Mouse (Mus musculus): ENCODE results near the gene Gm14308. TPM values are rescaled to one million over a fixed set of nuclear protein-coding genes. Genes with fewer than 3 reads are reported as not detected.
"Not testable (repeated sequence)": the region's sequence is repeated elsewhere in the genome, so short reads cannot be mapped to it uniquely, and the experiment has no call there.

Gene Gm14308
- polyA plus RNA-seq (2014; fragmentation: Nextera tagmentation; extraction: Ambion mirVana), result 7.1 and 17.9 TPM in 2 replicates

DNA sequence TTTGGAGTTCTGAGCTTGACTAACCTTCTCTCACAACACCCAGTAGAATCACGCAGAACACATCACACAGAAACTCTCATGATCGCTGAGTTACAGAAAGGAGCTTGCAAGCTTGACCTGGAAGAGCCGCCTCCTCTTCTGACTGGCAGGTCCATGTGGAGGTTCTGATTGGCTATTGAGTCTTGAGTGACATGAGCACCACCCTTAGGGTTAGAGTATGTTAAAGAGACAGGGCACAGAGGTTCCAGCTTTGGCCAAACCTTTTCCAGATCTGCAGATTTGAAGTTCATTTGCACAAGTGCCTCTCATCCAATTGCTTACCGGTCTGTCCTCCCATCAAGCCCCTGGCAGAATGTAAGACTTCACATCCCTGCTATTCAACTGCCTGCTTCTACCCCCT is at the start of gene Gm14308:
Gene Gm14308 (minus strand): TSS at position 101 of the 400 bp plus-strand sequence.
- H3K27me3 ChIP-seq (ENCODE audit: control insufficient read depth, insufficient read depth, low read length); H3K36me3 ChIP-seq (ENCODE audit: control insufficient read depth, insufficient read depth, low read length); ATAC-seq (replicated peaks; ENCODE audit: low FRiP score); DNase-seq (ENCODE audit: low spot score); H3K27ac ChIP-seq (ENCODE audit: low read depth, low read length); H3K4me1 ChIP-seq (replicated peaks; ENCODE audit: control insufficient read depth, insufficient read depth, low read length); H3K4me2 ChIP-seq (ENCODE audit: low read depth, low read length, severe bottlenecking); H3K9ac ChIP-seq (ENCODE audit: low read length); H3K9me3 ChIP-seq (ENCODE audit: control insufficient read depth, low read length); H3K4me3 ChIP-seq (ENCODE audit: low read depth, low read length): not testable (repeated sequence)
- WGBS, result no CpG with 5 or more reads among the region's 4 CpGs

DNA sequence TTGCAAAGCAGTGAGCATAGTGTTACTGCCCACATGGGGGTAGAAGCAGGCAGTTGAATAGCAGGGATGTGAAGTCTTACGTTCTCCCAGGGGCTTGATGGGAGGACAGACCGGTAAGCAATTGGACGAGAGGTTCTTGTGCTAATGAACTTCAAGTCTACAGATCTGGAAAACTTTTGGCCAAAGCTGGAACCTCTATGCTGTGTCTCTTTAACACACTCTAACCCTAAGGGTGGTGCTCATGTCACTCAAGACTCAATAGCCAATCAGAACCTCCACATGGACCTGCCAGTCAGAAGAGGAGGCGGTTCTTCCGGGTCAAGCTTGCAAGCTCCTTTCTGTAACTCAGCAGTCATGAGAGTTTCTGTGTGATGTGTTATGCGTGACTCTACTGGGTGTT is 34.1 kb upstream of the Gm14308 start, which contains the start of gene Zfp973:
Gene Zfp973 (plus strand): TSS at position 301 of the 400 bp plus-strand sequence.
- not testable (repeated sequence) for H3K9me3 ChIP-seq (ENCODE audit: control insufficient read depth, low read length); H3K4me2 ChIP-seq (ENCODE audit: low read depth, low read length, severe bottlenecking); ATAC-seq (replicated peaks; ENCODE audit: low FRiP score); DNase-seq (ENCODE audit: low spot score); H3K36me3 ChIP-seq (ENCODE audit: control insufficient read depth, insufficient read depth, low read length); H3K4me1 ChIP-seq (replicated peaks; ENCODE audit: control insufficient read depth, insufficient read depth, low read length); H3K27ac ChIP-seq (ENCODE audit: low read depth, low read length); H3K4me3 ChIP-seq (ENCODE audit: low read depth, low read length); H3K27me3 ChIP-seq (ENCODE audit: control insufficient read depth, insufficient read depth, low read length); H3K9ac ChIP-seq (ENCODE audit: low read length)
- WGBS, result no CpG with 5 or more reads among the region's 6 CpGs

Other genes with a start within 250 kb of the Gm14308 start
- 11.4 and 13.1 TPM in 2 replicates for gene Gm14435, start 212.8 kb downstream of the Gm14308 start, polyA plus RNA-seq (2014; fragmentation: Nextera tagmentation; extraction: Ambion mirVana)
- 6.2 and 27.2 TPM in 2 replicates for gene Gm14434, start 149.6 kb downstream of the Gm14308 start, polyA plus RNA-seq (2014; fragmentation: Nextera tagmentation; extraction: Ambion mirVana)
- gene Zfp967, start 115.3 kb downstream of the Gm14308 start, polyA plus RNA-seq (2014; fragmentation: Nextera tagmentation; extraction: Ambion mirVana), result not detected in 2 replicates
- gene Zfp973, start 34.2 kb upstream of the Gm14308 start, polyA plus RNA-seq (2014; fragmentation: Nextera tagmentation; extraction: Ambion mirVana), result 9.6 and 10.1 TPM in 2 replicates
- 35.9 and 36.4 TPM in 2 replicates for gene Gm14305, start 72.0 kb upstream of the Gm14308 start, polyA plus RNA-seq (2014; fragmentation: Nextera tagmentation; extraction: Ambion mirVana)
- gene Gm14295, start 162.3 kb upstream of the Gm14308 start, polyA plus RNA-seq (2014; fragmentation: Nextera tagmentation; extraction: Ambion mirVana), result 10.7 and 16.4 TPM in 2 replicates
- not detected in 2 replicates for gene Gm14408, start 194.8 kb upstream of the Gm14308 start, polyA plus RNA-seq (2014; fragmentation: Nextera tagmentation; extraction: Ambion mirVana)